Mouse (Mus musculus): Measurements from ENCODE around the gene Minos1. TPM values are rescaled to one million over a fixed set of nuclear protein-coding genes. Genes with fewer than 3 reads are reported as not detected.

Minos1 gene
- total and polyA plus RNA-seq, 2 experiments = 29.7 to 45.2 TPM

GRCm38 (mm10) chr4:139129806-139130700, 860 bp downstream of the Minos1 start:
- peak overlapping the region; percentile 94 for H3K4me3 ChIP-seq (ENCODE audit: insufficient read depth, low read depth, low read length)
- no peaks in the 10 kb centered on the region for H3K27me3 ChIP-seq (ENCODE audit: control insufficient read depth, insufficient read depth, low read length)
- H3K79me2 ChIP-seq (ENCODE audit: control insufficient read depth, insufficient read depth, low read length) = peaks cover 34% of the 10 kb centered on the region
- peak overlapping the region; percentile 86 for H3K27ac ChIP-seq (replicated peaks; ENCODE audit: insufficient read depth, low read depth, low read length)
- H3K4me1 ChIP-seq (ENCODE audit: control insufficient read depth, insufficient read depth, low read length) = peaks cover 15% of the 10 kb centered on the region
- DNase-seq (ENCODE audit: extremely low read depth, low read depth, low spot score) = peak; percentile 95
- TF ChIP-seq POLR2A (IDR thresholded peaks at IDR 0.05; ENCODE audit: extremely low read depth, insufficient read depth, low read length) = no peak
- no peak for TF ChIP-seq CTCF (IDR thresholded peaks at IDR 0.05; ENCODE audit: low read depth, low read length)
- H3K36me3 ChIP-seq (ENCODE audit: control insufficient read depth, insufficient read depth, low read length) = no peaks in the 10 kb centered on the region
- under 1% methylated on average over 57 of the region's 57 CpGs for WGBS
- peak overlapping the region; percentile 98 for H3K9ac ChIP-seq (ENCODE audit: low read depth, low read length)

DNA sequence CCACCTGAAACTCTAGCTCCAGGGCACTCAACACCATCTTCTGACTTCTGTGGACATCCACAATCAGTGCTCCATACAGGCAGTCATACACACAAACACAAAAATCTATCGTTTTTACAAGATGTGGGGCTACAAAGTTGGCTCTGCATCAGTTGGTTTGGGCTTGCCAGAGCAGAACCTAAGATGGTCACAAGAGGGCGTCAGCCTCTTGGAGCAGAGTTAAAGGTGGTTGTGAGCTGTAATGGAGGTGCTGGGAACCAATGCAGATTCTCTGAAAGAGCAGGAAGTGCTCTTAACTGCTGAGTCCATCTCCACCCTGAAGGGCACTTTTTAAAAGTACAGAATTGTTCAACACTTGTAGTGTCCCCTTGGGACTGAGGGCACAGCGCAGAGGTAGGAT, 4.4 kb downstream of the Minos1 start:
- H3K4me3 ChIP-seq (ENCODE audit: insufficient read depth, low read depth, low read length) = no peak overlapping the region
- H3K27me3 ChIP-seq (ENCODE audit: control insufficient read depth, insufficient read depth, low read length) = no peaks in the 10 kb centered on the region
- no peak overlapping the region for H3K9ac ChIP-seq (ENCODE audit: low read depth, low read length)
- no peak for TF ChIP-seq POLR2A (IDR thresholded peaks at IDR 0.05; ENCODE audit: extremely low read depth, insufficient read depth, low read length)
- TF ChIP-seq CTCF (IDR thresholded peaks at IDR 0.05; ENCODE audit: low read depth, low read length) = no peak
- H3K36me3 ChIP-seq (ENCODE audit: control insufficient read depth, insufficient read depth, low read length) = no peaks in the 10 kb centered on the region
- 89% methylated on average over 3 of the region's 3 CpGs for WGBS
- H3K27ac ChIP-seq (replicated peaks; ENCODE audit: insufficient read depth, low read depth, low read length) = no peak overlapping the region
- H3K79me2 ChIP-seq (ENCODE audit: control insufficient read depth, insufficient read depth, low read length) = peaks cover 58% of the 10 kb centered on the region
- peaks cover 15% of the 10 kb centered on the region for H3K4me1 ChIP-seq (ENCODE audit: control insufficient read depth, insufficient read depth, low read length)
- DNase-seq (ENCODE audit: extremely low read depth, low read depth, low spot score) = no peak

GRCm38 (mm10) chr4:139124940-139125339, 6.0 kb downstream of the Minos1 start:
- H3K27me3 ChIP-seq (ENCODE audit: control insufficient read depth, insufficient read depth, low read length) = no peaks in the 10 kb centered on the region
- 24% methylated on average over 6 of the region's 6 CpGs for WGBS
- no peak overlapping the region for H3K4me3 ChIP-seq (ENCODE audit: insufficient read depth, low read depth, low read length)
- no peak for TF ChIP-seq POLR2A (IDR thresholded peaks at IDR 0.05; ENCODE audit: extremely low read depth, insufficient read depth, low read length)
- no peak for TF ChIP-seq CTCF (IDR thresholded peaks at IDR 0.05; ENCODE audit: low read depth, low read length)
- peak; percentile 82 for DNase-seq (ENCODE audit: extremely low read depth, low read depth, low spot score)
- H3K4me1 ChIP-seq (ENCODE audit: control insufficient read depth, insufficient read depth, low read length) = peaks cover 18% of the 10 kb centered on the region
- H3K27ac ChIP-seq (replicated peaks; ENCODE audit: insufficient read depth, low read depth, low read length) = no peak overlapping the region
- no peaks in the 10 kb centered on the region for H3K36me3 ChIP-seq (ENCODE audit: control insufficient read depth, insufficient read depth, low read length)
- no peak overlapping the region for H3K9ac ChIP-seq (ENCODE audit: low read depth, low read length)
- peaks cover 59% of the 10 kb centered on the region for H3K79me2 ChIP-seq (ENCODE audit: control insufficient read depth, insufficient read depth, low read length)

GRCm38 (mm10) chr4:139122557-139122956, 8.4 kb downstream of the Minos1 start:
- no peak overlapping the region for H3K4me3 ChIP-seq (ENCODE audit: insufficient read depth, low read depth, low read length)
- H3K27me3 ChIP-seq (ENCODE audit: control insufficient read depth, insufficient read depth, low read length) = no peaks in the 10 kb centered on the region
- WGBS = 99% methylated on average over 4 of the region's 4 CpGs
- no peak overlapping the region for H3K9ac ChIP-seq (ENCODE audit: low read depth, low read length)
- H3K79me2 ChIP-seq (ENCODE audit: control insufficient read depth, insufficient read depth, low read length) = peaks cover 70% of the 10 kb centered on the region
- peaks cover 10% of the 10 kb centered on the region for H3K4me1 ChIP-seq (ENCODE audit: control insufficient read depth, insufficient read depth, low read length)
- H3K36me3 ChIP-seq (ENCODE audit: control insufficient read depth, insufficient read depth, low read length) = no peaks in the 10 kb centered on the region
- H3K27ac ChIP-seq (replicated peaks; ENCODE audit: insufficient read depth, low read depth, low read length) = no peak overlapping the region
- no peak for DNase-seq (ENCODE audit: extremely low read depth, low read depth, low spot score)
- TF ChIP-seq POLR2A (IDR thresholded peaks at IDR 0.05; ENCODE audit: extremely low read depth, insufficient read depth, low read length) (no peak), CTCF (IDR thresholded peaks at IDR 0.05; ENCODE audit: low read depth, low read length) (no peak)

DNA sequence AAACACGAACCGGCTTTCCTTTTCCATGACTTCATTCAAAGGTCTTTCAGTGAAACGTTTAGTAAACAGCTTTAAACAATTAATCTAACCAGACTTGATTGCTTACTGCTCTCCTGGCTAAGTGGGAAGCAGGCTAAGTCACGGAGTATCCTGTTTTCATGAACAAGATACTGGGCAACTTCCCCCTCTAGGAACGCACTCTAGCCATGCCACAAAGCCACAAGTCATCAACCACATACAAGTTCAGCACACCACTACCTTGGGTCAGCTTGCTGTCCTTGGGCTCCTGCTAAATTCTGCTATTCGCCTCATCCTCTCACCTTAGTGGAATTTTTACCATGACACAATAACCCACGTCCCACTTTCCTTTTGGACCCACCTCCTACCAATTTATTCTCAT, 9.9 kb downstream of the Minos1 start:
- Histone ChIP-seq H3K4me3 (ENCODE audit: insufficient read depth, low read depth, low read length) (no peak overlapping the region), H3K79me2 (ENCODE audit: control insufficient read depth, insufficient read depth, low read length) (peaks cover 68% of the 10 kb centered on the region), H3K27ac (replicated peaks; ENCODE audit: insufficient read depth, low read depth, low read length) (no peak overlapping the region), H3K27me3 (ENCODE audit: control insufficient read depth, insufficient read depth, low read length) (no peaks in the 10 kb centered on the region), H3K9ac (ENCODE audit: low read depth, low read length) (no peak overlapping the region), H3K4me1 (ENCODE audit: control insufficient read depth, insufficient read depth, low read length) (peaks cover 14% of the 10 kb centered on the region), H3K36me3 (ENCODE audit: control insufficient read depth, insufficient read depth, low read length) (no peaks in the 10 kb centered on the region)
- no peak for DNase-seq (ENCODE audit: extremely low read depth, low read depth, low spot score)
- 56% methylated on average over 7 of the region's 7 CpGs for WGBS
- no peak for TF ChIP-seq CTCF (IDR thresholded peaks at IDR 0.05; ENCODE audit: low read depth, low read length)
- TF ChIP-seq POLR2A (IDR thresholded peaks at IDR 0.05; ENCODE audit: extremely low read depth, insufficient read depth, low read length) = no peak

DNA sequence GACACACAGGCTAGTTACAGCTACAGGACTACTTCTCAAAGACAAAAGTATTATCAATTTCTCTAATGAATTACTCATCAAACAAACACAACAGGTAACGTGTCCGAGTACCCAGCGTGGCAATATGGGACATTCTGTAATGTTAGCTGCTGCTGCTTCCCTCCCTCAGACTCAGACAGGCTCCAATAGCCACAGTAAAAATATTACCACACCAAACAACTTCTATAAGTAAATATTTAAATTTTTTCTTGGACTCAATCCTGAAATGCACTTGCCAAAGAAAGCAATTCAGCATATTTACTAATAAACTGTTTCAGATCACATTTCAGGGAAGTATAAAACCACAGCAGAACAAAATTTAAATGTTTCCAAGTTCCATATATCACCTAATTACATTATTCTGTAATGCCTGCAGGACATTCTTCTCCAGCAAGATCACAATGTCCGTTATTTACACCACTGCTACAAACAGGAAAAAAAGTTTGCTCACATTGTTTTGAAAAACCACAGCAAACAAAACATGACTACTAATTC, 10.6 kb downstream of the Minos1 start:
- Histone ChIP-seq H3K79me2 (ENCODE audit: control insufficient read depth, insufficient read depth, low read length) (peaks cover 71% of the 10 kb centered on the region), H3K4me3 (ENCODE audit: insufficient read depth, low read depth, low read length) (no peak overlapping the region), H3K36me3 (ENCODE audit: control insufficient read depth, insufficient read depth, low read length) (no peaks in the 10 kb centered on the region), H3K27ac (replicated peaks; ENCODE audit: insufficient read depth, low read depth, low read length) (no peak overlapping the region), H3K27me3 (ENCODE audit: control insufficient read depth, insufficient read depth, low read length) (no peaks in the 10 kb centered on the region), H3K9ac (ENCODE audit: low read depth, low read length) (no peak overlapping the region), H3K4me1 (ENCODE audit: control insufficient read depth, insufficient read depth, low read length) (peaks cover 12% of the 10 kb centered on the region)
- TF ChIP-seq POLR2A (IDR thresholded peaks at IDR 0.05; ENCODE audit: extremely low read depth, insufficient read depth, low read length) = no peak
- no peak for TF ChIP-seq CTCF (IDR thresholded peaks at IDR 0.05; ENCODE audit: low read depth, low read length)
- WGBS = 41% methylated on average over 4 of the region's 4 CpGs
- DNase-seq (ENCODE audit: extremely low read depth, low read depth, low spot score) = no peak

Measured in liver, adult 2 months (tissue).